Mouse (Mus musculus) cerebellum, postnatal 36 days (tissue): ENCODE results near the gene Calhm3.

Experiments used
- DNase-seq, 2 experiments: peaks; one replicate each; pipeline ENCODE4 v3.0.0; 2021 to 2022; ENCODE audit warnings: mixed read lengths in 2 of 2

Gene Calhm3

DNA sequence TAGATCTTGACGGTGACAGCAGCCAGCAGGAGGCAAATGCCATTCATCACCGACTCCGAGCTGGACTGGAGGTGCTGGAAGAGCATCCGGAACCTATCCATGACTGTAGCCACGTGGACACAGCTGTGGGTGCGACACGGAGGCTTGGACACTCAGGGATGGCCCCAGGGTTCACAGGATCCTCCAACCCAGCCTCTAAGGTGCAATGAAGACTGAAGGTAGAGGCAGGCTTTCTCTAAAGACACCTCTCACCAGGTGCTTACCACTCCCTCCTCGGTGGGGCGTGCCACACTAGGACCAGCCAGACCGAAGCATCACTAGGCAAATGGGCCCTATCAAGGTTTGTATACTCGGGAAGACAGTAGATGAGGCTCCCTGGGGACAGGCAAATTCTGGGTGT, at the start of gene Calhm3:
Calhm3 (minus strand) TSS at position 101 of the 400 bp plus-strand sequence.
- DNase-seq, result no peak

DNA sequence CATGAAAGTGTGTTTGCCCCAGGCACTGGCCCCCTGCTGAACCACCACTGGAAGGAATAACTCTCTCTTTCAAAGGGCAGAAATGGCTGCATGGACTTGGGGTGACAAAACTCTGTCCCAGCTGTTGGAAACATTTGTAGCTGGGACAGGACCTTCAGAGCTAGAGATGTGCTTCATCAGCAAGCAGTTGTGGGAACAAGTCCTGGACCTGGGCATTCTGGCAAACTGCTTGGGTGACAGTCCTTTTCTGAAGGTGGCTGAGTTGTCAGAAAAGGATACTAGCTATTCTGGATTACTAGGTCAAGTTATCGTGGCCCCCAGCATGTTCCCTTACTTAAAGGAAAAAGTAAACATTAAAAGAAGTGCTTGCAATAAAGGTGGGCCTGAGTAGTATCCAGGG, 48.6 kb upstream of the Calhm3 start:
- no peak for DNase-seq

DNA sequence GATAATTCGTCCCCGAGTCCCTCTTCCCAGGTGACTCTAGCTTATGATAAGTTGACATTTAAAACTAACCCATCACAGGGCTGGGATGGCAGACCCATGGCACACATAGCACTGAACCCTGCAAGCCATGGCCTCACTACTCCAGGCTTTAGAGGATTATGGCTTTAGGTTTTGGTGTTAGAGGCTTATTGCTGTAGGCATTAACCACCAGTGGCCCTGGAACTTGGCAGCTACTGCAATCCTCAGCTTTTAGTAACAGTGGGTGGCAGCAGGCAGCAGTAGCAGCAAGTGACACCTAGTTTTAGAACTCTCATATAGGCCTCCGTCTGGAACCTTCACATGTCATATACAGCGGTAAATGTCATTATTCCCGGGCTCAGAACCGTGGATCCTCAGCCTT, 47.1 kb upstream of the Calhm3 start:
- no peak for DNase-seq

DNA sequence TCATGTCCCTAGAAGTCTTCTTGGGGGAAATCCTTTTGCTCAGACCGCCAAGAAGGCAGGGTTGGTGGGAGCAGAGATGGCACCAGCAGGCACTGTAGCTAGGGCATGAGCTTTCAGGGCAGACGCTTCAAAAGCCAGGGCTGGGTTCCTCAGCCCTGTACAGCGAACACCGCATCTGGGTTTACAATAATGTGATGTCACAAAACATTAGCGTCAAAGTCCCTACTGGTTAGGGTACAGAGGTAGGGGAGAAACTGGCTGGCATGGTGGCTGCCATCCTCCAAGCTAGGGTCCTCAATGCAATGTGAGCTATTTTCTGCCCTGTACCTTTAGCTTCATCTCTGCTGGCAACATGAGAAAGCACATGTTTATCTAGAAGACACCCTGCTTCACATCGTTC, 45.5 kb upstream of the Calhm3 start:
- no peak for DNase-seq

DNA sequence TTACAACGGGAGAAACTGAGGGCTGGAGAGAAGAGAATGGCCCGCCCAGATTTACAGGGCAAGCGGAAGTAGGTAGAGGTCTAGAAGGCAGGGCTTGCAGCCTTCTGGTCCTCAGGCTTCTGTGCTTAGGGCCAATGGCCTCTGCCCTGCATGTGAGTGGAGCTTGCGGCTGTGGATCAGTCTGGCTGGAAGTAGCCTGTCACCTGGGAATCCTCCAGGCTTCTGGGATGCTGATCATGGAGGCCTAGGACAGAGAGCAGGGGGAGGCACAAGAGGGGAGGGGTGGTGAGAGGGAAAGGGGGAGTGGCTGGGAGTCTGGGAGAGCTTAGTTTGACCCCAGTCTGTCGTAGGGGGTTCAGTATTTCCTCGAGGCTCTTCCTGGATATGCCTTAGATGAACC, 44.9 kb upstream of the Calhm3 start:
- no peak for DNase-seq

DNA sequence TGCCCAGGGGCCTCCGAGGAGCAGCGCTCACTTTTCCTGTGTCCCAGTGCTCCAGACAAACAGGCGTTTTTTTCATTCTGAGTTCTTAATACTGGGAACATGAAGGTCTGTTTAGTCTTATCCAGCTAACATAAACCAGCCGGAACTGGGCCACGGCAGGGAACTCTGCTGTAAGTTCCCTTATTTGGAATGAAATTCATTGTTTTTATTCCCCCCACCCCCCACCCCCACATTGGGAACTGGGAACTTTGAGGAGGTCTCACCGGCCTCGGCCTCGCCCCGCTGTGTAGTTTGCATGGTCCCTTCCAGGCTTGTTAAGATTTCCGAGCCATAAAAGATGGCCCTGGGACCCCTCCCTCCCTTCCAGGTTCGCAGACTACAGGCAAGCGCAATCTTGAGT, 44.4 kb upstream of the Calhm3 start:
- DNase-seq, result no peak

DNA sequence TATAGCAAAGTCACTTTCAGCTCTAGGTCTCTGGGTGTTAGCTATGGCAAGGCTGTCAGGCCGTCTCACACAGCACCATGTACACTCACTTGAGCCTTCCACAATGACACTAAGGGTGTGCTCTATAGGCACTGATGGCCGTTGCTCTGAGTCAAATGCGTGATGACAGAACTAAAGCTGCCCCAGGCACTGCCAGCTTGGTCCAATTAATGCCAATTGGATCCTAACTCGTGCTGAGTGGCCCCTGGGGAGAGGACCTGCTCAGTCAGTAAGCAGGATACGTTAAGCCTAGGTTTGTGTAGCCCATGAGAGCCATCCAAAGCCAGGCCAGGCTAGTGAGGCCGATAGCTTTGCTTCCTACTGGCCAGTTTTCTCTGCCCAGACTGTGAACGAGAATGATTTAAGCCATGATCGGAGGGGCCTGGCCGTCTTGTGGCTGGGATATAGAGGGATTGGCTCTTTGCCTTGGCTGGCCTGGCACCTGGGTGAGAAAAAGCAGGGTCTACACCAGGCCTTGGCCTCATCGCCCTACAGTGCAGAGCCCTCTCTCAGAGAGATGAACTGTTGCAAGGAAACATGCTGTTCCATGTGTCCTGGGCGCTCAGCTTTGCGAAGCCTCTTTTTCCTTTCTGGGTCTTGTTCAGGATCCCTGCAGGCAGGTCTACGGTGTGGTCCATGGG, 41.2 kb upstream of the Calhm3 start:
- DNase-seq, result no peak

DNA sequence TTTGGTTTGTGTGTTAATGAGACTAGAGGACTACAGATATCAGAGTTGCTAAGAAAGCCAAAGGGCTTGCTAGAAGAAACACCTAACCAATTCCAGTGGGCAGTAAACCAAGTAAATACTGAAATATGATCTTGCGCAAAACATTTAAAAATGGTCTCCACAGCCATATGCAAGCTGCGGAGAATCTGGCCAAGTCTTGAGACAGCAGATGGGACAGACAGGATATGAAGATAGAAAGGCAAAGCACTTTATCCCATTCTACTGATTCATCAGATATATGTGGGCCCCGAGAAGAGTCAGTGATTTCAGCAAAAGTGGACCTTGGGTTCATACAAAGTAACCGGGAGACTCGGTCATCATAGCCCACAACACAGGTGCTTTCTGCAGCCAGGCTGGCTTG, 34.6 kb upstream of the Calhm3 start:
- DNase-seq, result peak in 1 of 2 experiments; percentile 40

DNA sequence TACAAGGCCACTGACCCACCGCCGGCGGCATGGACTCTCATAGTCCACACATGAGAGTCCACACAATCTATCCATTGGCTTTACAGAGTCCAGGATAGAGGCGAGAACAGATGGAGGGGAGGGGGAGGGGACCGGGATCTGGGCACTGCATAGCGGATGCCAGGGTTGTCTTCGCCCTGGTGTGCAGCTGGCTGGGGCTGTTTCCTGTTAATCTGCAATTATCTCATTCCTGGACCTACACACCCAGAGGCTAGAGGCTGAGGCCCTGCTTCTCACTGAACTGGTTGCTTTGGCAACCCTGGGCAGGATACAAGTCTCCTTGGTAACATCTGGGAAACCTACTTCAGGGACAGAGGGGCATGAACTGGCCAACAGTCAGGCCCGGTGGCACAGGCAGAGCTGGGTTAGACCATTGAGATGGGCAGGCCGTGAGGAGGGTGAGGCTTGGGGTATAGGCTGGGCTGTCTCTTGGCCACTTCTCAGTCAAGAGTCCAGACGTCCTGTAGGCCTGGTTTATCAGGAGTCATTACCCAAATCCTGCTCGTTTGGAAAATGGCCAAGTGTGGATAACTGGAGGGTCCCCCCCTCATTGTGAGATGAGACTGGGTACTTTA, 31.1 kb upstream of the Calhm3 start:
- peak; percentile 63 to 75 for DNase-seq

DNA sequence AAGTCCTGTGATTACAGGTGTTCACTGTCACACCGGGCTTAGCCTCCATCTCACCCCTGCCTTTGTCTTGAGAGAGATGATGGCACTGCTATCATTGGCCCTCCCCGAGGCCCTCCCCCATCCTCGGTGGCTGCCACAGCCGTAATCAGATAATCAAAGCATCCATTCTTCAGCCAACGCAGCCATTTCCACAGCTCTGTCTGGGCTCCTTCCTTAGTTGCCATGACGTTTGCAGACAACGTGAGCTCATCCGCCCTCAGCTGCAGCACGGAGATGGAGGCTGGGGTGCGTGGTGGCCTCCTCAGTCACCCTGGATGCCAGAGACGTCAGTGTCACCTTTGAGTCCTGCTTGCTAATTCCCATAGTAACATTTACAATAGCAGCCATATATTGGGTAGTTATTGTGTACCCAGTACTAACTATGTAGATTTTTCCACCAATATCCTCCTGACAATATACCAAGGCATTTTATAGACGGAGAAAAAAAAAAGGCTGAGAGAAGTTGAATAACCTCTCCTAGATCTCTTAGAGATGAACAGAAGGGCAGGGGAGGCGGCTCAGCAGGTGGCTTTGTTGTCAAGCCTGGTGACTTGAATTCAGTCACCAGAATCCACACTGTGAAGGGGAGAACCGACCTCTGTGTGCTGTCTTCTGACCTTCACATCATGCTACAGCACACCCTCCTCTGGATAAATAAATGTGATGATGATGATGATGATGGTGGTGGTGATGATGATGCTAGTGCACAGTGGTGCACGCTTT, 29.1 kb upstream of the Calhm3 start:
- DNase-seq, result peak in 1 of 2 experiments; percentile 60

DNA sequence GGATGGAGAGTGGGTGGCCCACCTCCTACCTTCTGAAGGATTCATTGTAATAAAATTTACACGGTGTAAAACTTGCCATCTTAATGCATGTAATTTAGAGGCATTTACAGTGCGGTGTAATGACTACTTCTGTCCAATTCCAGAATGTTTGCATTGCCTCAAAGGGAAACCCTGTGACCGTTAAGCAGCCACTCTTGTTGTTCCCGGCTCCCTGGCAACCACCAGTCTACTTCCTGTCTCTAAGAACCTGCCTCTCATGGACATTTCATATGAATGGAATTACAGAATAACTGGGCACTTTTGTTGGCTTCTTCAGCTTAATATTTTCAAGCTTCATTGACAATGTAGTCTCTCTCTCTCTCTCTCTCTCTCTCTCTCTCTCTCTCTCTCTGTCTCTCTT, 27.2 kb upstream of the Calhm3 start:
- DNase-seq, result no peak

DNA sequence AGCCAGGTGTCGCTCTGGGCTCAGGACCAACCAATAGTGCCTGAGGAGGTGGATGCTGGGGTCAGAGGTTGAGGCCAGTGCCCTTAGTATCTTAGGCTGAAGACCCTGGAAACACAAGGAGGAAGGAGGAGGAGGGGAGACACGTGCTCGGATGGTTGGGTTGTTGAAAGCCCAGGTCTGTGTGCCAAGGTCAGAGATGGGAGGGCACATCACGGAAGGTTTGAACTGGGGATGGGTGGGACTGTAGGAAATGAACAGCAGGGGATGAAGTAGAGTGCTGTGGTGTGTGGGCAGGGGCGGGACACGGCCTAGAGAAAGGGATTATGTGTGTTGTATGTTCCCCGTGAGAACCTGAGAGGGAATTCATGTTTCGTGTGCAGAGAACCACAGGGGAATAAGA, 26.7 kb upstream of the Calhm3 start:
- DNase-seq, result no peak

DNA sequence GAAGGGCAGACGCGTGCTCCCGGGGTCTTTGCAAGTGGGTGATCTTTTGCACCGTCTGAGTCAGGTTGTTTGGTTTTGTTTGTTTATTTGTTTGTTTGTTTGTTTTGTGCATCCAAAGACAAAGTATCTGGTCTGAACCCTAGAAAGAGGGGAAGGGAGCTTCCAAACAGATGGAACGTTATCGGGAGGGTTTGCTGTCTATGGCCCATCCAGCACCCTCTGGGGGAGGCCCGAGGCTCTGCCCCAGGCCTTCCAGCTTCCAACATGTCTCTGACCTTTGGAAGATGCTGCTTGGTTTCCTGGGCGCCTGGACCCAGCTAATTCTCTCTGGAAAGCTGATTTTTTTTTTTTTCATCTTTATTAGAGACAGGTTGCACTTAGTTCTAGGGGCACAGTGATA, 22.4 kb upstream of the Calhm3 start:
- DNase-seq, result peak; percentile 31 to 39

DNA sequence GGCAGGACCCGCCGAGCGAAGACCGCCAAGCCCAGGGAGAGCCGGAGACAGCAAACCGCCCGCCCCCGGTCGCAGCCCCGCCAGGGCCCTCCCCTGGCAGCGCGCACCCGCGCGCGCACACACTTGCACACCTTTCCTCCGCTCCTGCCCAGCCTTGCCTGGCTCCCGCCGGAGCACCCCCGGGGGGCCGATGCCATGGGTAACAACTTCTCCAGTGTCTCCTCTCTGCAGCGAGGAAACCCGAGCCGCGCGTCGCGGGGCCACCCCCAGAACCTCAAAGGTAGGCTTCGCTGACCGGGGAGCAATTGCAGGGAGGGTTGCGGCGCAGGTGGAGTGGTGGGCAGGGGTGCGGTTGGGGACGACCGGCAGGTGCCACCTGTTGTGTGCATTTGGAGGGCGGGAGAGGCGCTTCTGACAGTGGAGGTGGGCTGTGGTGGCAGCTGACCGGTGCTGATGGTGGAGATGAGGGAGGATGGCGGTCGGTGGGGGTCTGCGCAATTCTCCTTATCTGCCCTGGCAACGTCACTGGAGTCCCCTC, 21.8 kb upstream of the Calhm3 start:
- DNase-seq, result peak; percentile 62 to 65

DNA sequence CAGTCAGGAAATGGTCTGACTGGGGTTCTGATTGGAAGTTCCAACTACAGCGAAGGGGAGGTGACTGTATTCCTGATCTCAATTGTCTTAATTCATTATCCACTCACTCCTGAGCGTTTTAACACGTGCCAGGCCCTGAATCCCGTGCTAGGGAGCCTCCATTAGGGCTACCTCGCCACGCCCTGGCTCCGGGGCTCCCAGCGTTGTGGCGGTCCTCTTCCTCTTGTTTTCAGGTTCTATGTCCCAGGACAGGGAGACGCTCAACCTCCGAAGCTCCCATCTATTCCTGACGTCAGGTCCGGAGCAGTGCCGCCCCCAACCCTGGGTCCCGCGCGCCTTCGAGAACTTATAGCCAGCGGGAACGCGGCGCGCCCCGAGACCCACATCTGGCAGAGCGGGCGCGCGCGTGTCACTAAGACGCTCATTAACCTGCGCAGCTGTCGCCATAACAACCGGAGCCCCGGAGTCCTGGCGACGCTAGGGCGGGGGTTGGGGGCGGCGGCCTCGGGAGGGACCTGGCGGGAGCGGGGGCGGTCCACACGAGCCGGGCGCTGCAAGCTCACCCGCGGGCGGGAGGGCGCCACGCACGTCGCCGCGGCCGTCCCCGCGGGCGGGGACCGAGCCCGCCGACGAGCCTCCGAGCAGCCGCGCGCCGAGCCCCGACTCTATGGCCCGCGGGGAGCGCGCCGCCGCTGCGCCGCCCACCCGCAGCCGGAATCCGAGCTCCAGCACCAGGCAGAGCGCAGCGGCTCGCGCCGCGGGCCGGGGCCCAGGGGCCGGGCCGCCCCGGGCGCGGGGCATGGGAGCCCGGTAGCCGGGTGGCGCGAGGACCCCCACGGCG, 21.1 kb upstream of the Calhm3 start, which contains the start of gene Neurl1a:
Neurl1a (plus strand) TSS at position 390 of the 841 bp plus-strand sequence.
- DNase-seq, result peak; percentile 62 to 72

DNA sequence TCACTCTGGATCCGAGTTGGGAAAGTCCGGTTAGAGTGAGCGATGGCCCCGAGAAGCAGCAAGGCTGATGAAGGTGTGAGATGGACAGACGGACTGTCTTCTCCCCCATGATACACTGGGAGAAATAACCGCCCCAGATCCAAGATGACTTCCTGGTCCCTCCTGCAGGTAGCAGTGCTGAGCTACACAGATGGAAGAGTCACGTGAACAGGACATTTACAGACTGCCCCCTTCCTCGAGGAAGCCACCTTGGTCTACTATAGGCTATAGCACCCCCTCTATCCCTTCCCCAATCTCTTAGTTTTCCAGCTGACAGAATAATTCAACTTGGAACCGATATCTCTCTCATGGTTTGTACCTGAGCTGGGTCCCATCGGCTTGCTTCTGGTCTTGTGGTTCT, 20.4 kb upstream of the Calhm3 start:
- DNase-seq, result peak; percentile 69 to 70

DNA sequence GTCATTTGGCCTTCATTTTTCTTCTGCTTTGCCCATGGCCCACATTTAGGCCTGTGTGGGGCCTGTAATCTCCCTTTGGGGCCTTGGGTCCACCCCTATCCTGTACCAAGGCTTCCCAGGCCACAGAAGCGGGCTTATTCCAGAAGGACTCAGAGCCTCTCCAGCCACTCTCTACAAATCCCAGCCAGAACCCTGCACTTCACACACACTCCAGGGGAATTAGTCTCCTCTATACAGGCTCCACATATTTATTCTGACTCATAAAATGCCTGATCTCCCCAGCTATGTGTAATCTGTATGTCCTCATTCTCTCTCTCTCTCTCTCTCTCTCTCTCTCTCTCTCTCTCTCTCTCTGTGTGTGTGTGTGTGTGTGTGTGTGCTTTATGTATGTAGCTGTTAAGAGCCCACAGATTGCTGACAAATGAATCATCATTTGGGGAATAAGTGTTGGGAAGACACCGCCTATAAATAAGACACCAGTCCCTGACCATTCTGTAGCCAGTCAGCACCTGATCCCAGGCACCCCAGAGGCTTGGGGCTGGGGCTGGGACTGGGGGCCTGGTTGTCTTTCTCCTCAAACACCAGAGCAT, 19.4 kb upstream of the Calhm3 start:
- DNase-seq, result no peak

DNA sequence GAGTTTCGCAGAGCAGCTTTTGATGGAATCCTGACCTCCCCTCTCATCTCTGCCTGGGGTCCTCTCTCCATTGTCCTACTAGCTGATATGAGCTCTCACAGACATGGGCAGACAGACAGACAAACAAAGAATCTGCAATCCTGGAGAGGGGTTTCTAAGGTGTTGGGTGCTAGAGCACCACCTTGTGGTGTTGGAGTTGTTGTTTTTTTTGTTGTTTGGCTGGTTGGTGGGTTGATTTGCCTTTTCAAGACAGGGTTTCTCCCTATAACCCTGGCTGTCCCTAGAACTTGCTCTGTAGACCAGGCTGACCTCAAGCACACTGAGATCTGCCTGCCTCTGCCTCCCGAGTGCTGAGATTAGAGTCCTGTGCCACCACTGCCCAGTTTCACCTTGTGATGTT, 17.9 kb upstream of the Calhm3 start:
- DNase-seq, result no peak

DNA sequence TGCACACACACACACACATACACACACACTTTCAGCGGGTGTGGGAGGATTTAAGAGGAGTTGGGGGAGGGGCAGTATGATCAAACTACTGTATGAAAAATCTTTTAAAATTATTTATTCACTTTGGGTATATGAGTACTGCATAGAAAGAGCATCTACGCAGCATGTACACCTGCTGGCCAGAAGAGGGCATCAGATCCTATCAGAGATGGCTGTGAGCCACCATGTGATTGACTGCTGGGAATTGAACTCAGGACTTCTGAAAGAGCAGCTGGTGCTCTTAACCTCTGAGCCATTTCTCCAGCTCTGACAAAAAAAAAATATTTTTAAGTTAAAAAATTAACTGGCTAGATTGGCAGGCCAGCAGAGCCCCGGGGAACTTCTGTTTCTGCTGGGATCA, 17.0 kb upstream of the Calhm3 start:
- peak; percentile 37 to 54 for DNase-seq

DNA sequence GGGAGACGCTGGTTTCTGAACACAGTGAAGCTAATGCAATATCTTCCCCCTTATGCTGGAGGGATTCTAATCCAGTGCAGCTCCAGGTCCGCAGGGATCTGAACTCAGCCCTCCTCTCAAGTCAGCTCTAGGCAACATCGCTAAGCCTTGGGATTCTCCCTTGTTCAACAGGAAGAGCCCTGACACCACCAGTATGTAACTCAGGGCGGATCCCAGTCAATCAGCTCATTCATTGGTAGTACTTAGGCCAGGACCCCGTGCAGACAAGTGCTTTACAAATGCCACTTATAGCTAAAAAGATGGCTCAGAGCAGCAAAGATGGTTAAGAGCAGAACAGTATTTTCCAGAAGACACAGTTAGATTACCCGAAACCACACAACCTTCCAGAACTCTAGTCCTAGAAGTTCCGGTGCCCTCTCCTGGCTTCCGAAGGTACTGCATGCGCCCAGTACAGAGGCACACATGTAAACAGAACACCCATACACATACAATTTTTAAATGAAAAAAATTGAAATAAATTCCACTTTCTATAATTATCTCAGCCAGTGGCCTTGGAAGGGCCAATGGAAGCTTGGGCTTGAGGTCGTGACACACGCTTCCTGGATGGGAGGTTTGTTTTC, 11.3 kb upstream of the Calhm3 start:
- peak; percentile 86 to 92 for DNase-seq

DNA sequence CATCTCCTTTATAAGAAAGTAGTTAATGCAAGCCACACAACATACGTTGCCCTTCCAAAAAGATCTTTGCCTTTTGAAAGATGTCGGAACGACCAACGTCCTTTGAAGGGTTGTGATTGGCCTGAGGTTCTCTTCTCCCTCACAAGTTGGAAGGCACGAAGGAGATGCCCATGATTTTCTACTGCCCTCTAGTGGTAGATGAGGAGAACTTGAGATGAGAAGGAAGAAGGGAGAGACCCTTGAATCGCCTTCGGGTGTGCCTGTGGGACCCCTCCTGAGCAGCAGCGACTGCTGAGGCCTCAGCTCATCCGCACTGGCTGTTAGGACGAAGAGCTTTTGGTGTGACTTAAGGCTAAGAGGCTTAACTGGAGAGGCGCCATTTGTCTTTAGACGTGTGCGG, 10.7 kb upstream of the Calhm3 start:
- no peak for DNase-seq
